Mouse (Mus musculus) ES-E14 (cell line): Measurements from ENCODE around the gene Mapk10. TPM values are rescaled to one million over a fixed set of nuclear protein-coding genes. Genes with fewer than 3 reads are reported as not detected.

ENCODE experiments used
- DNase-seq: peaks from one replicate; pipeline ENCODE4 v3.0.0-alpha.2; 2013; ENCODE audit warnings: low read depth, low spot score
- H3K27ac ChIP-seq: 2 replicates; pipeline ENCODE4 v1.5.1; 2012; ENCODE audit warnings: low read depth, mild to moderate bottlenecking, low read length, moderate library complexity, mixed read lengths; ENCODE audit not compliant: poor library complexity, insufficient read depth, severe bottlenecking
- H3K36me3 ChIP-seq: 2 replicates; pipeline ENCODE4 v1.6.1; 2012; ENCODE audit warnings: mild to moderate bottlenecking, low read length, moderate library complexity, mixed read lengths; ENCODE audit not compliant: control insufficient read depth, poor library complexity, insufficient read depth, severe bottlenecking
- H3K4me1 ChIP-seq, 2 experiments: fragments of 150-350 bp in 1 of 2; sonication (generic) in 1 of 2; 2 replicates each; pipeline ENCODE4 v1.6.1; 2012; ENCODE audit warnings: low read length in 2 of 2, mild to moderate bottlenecking in 1 of 2, mixed read lengths in 1 of 2; ENCODE audit not compliant: control insufficient read depth in 2 of 2, insufficient read depth in 2 of 2, poor library complexity in 1 of 2
- H3K4me3 ChIP-seq, 2 experiments: fragments of 150-350 bp in 1 of 2; sonication (generic) in 1 of 2; 2 replicates each; pipeline ENCODE4 v1.5.1; 2012; ENCODE audit warnings: low read length in 2 of 2, low read depth in 1 of 2, mild to moderate bottlenecking in 1 of 2, mixed read lengths in 1 of 2; ENCODE audit not compliant: insufficient read depth in 1 of 2, poor library complexity in 1 of 2, severe bottlenecking in 1 of 2
- H3K9ac ChIP-seq: 2 replicates; pipeline ENCODE4 v1.6.1; 2012; ENCODE audit warnings: low read depth, mild to moderate bottlenecking, low read length, mixed read lengths; ENCODE audit not compliant: poor library complexity, insufficient read depth, severe bottlenecking
- H3K9me3 ChIP-seq: fragments of 150-350 bp; sonication (generic); 2 replicates; pipeline ENCODE4 v1.6.1; 2012; ENCODE audit warnings: low read depth, mild to moderate bottlenecking, low read length; ENCODE audit not compliant: control insufficient read depth, insufficient read depth
- CHD2 ChIP-seq: IDR thresholded peaks from 2 replicates; pipeline ENCODE4 v1.6.1; 2014; ENCODE audit warnings: mild to moderate bottlenecking, low read depth, low read length, inconsistent platforms
- HCFC1 ChIP-seq: IDR thresholded peaks from 2 replicates; pipeline ENCODE4 v1.6.1; 2012; ENCODE audit warnings: low read length, inconsistent platforms, borderline replicate concordance; ENCODE audit not compliant: insufficient read depth
- MAFK ChIP-seq: IDR thresholded peaks from 2 replicates; pipeline ENCODE4 v1.6.1; 2014; ENCODE audit warnings: mild to moderate bottlenecking, low read depth, low read length, inconsistent platforms; ENCODE audit not compliant: insufficient read depth
- ZC3H11A ChIP-seq: IDR thresholded peaks from 2 replicates; pipeline ENCODE4 v1.6.1; 2012; ENCODE audit warnings: low read depth, mild to moderate bottlenecking, inconsistent platforms, low read length, borderline replicate concordance
- ZNF384 ChIP-seq: IDR thresholded peaks from 2 replicates; pipeline ENCODE4 v1.6.1; 2012; ENCODE audit warnings: low read depth, low read length, inconsistent platforms
- in situ Hi-C, 2 experiments: fragments of 600-800 bp; cut with MboI; formaldehyde crosslinking; loops; one replicate each; pipeline ENCODE4 v1.15.1; 2025; ENCODE audit warnings: low sequenced_read_pairs in 2 of 2, inconsistent platforms in 1 of 2; ENCODE audit not compliant: unreplicated experiment in 2 of 2
- total RNA-seq: library from RNA; depleted of rRNA; stranded (reverse); fragments of 300-350 nt; gene quantifications from 2 replicates; pipeline ENCODE4 v1.2.3, GENCODE M21; 2012

Gene Mapk10
- total RNA-seq, 1 experiment, result 1.9 TPM

DNA sequence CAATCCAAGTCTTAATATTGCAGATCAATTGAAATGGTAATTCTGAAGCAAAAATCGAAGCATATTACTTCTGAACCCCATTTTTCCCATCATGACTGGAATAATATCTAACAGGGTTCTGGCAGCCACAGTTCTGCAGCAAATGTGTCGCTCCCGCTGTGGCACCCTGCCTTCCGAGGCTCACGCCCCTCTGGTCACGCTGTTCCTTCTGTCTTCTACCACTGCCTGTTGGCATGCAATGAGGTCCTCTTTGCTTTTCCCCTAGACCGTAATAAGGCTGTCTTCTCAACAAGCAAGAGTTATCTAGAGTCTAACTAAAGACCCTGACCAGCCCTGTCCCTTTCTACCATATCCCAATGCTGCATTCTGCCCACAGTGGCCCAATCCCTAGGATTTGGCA lies 98.7 kb downstream of the Mapk10 start:
- H3K27ac ChIP-seq, result no peak overlapping the region
- DNase-seq, result no peak
- H3K4me3 ChIP-seq, result no peak overlapping the region
- no peaks in the 10 kb centered on the region for H3K36me3 ChIP-seq
- H3K9me3 ChIP-seq, result no peaks in the 10 kb centered on the region; the same call in 1 of the 2 replicates
- in situ Hi-C loops, result no loop called here
- no peaks in the 10 kb centered on the region for H3K4me1 ChIP-seq
- H3K9ac ChIP-seq, result no peak overlapping the region
- TF ChIP-seq HCFC1 (no peak), ZC3H11A (no peak), MAFK (no peak), ZNF384 (no peak), CHD2 (no peak)

- Histone ChIP-seq H3K9me3 (no peaks in the 10 kb centered on the region; the same call in 1 of the 2 replicates), H3K36me3 (no peaks in the 10 kb centered on the region), H3K4me3 (no peak overlapping the region), H3K4me1 (no peaks in the 10 kb centered on the region), H3K9ac (no peak overlapping the region), H3K27ac (no peak overlapping the region)
- TF ChIP-seq HCFC1, result no peak
- no peak for TF ChIP-seq ZC3H11A
- in situ Hi-C loops, result no loop called here
- DNase-seq, result no peak
Observed at GRCm38 (mm10) chr5:103109409-103109808, 101.7 kb downstream of the Mapk10 start.

DNA sequence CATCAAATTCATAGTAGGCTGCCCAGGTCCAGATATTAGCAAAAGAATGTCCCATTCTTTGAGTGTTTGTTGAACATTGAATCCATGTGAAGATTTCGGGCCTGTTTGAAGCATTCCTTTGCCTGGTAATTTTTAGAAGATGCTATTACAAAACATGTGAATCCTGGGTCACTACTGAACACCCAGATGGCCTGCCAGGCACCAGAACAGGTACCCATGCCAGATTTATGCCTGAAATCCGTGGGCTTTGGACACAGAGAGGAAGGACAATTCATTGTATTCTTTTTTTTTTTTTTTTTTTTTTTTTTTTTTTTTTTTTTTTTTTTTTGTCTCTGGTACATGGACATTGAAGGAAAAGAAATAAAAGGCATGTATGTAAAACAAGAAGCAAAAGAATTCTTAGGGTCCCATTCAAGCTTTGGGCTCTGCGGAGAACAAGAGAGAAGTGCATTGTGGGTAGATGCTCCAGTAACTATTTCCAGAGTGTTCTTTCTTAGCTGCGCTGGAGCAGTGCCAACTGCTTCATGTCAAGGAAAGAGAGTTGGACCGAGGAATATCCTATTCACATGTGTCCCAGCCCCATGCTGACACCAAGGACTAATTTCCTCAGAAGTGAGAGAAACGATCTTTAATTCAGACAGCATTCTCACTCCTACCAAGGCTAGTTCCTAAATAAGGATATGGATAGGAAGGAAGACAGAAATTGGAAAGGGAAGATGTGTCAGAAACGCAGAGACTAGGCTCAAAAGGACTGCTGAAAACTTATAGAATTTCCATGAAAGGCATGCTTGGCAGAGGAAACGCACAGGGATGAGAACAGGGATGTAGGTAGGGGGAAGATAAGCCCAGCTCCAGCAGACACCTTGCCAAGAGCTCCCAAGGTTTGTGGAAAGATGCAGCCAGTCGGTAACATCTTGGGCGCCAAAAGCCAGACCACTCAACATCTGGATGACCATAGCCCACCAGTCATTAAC lies 105.4 kb downstream of the Mapk10 start:
- Histone ChIP-seq H3K36me3 (no peaks in the 10 kb centered on the region), H3K27ac (no peak overlapping the region), H3K9ac (no peak overlapping the region), H3K4me1 (no peaks in the 10 kb centered on the region), H3K4me3 (no peak overlapping the region), H3K9me3 (no peaks in the 10 kb centered on the region)
- no peak for DNase-seq
- no peak for TF ChIP-seq CHD2
- no peak for TF ChIP-seq MAFK
- in situ Hi-C loops, result no loop called here

DNA sequence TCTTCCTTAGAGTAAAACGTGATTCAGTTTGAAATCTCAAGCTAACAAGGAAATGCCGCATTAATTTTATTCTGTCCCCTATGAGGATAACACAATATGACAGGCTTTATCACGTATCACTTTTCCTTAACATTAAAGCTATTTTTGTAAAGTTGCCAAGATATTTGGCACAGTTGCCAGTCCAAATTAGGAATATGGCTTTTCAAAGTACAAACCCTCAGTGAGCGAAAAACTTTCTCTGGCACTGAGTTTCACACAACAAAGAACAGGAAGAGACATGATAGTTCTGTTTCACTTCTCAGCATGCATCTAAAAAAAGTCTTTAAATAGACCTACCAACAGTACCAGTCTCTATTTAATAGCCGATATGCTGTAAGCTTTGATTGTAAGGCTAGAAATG lies 107.1 kb downstream of the Mapk10 start:
- no peak overlapping the region for H3K4me3 ChIP-seq
- H3K4me1 ChIP-seq, result no peaks in the 10 kb centered on the region
- no peak overlapping the region for H3K9ac ChIP-seq
- no peaks in the 10 kb centered on the region for H3K36me3 ChIP-seq
- no peaks in the 10 kb centered on the region for H3K9me3 ChIP-seq
- no peak overlapping the region for H3K27ac ChIP-seq
- in situ Hi-C loops, result no loop called here
- TF ChIP-seq HCFC1 (no peak), CHD2 (no peak), ZNF384 (no peak), MAFK (no peak), ZC3H11A (no peak)
- no peak for DNase-seq

GRCm38 (mm10) chr5:103102876-103103393 lies 108.2 kb downstream of the Mapk10 start:
- in situ Hi-C loops, result no loop called here
- Histone ChIP-seq H3K9ac (no peak overlapping the region), H3K27ac (no peak overlapping the region), H3K4me3 (no peak overlapping the region), H3K9me3 (no peaks in the 10 kb centered on the region), H3K4me1 (no peaks in the 10 kb centered on the region), H3K36me3 (no peaks in the 10 kb centered on the region)
- TF ChIP-seq HCFC1 (no peak), MAFK (no peak), ZNF384 (no peak), CHD2 (no peak), ZC3H11A (no peak)
- DNase-seq, result no peak
